In the genomic region with DNA sequence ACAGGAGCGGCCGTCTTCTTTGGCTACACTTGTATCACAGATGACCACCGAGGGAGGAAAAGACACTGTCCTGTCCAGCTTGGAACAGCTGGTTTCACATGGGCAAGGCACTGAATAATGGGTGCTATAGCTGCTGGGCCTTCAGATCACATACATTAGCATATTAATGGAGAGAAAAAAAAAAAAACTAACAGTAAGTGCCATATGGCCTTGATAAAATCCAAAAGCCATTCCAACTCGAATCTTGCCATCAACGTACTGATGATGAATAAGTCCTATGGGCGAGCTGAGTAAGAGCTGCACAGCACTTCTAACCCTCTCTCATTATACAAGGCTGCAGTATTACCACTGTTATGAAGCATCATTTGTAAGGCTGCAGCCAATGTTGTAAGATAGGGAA, we compare ENCODE assay signal across 25 mouse cellular contexts. TPM values are rescaled to one million over a fixed set of nuclear protein-coding genes. Genes with fewer than 3 reads are reported as not detected.
DNase-seq lines count a peak whose midpoint lies in the region; ATAC-seq and TF ChIP-seq lines count a peak whose summit lies in the region.
"Had no signal": no experiment of that assay in that cellular context is flagged by ENCODE, and none has a peak within 500 bp of the region (broad histone marks: within the 10 kb centered on the region; RNA-seq: fewer than 3 reads in every experiment).

No protein-coding gene starts in this region.

- H3K36me3 ChIP-seq in forebrain, embryonic 11.5 days (ENCODE audit: control insufficient read depth, insufficient read depth, low read length), result no peaks in the 10 kb centered on the region; the same call in 1 of the 2 replicates
- H3K36me3 ChIP-seq in forebrain, postnatal 0 days (ENCODE audit: insufficient read depth), result peaks cover 30% of the 10 kb centered on the region
- peaks cover 3% of the 10 kb centered on the region for H3K36me3 ChIP-seq in midbrain, embryonic 11.5 days (ENCODE audit: control insufficient read depth, insufficient read depth, low read length)
- H3K36me3 ChIP-seq in midbrain, embryonic 16.5 days (ENCODE audit: control insufficient read depth, insufficient read depth, low read length), result peaks cover 12% of the 10 kb centered on the region; the same call in 1 of the 2 replicates
- peaks cover 12% of the 10 kb centered on the region; the same call in 1 of the 2 replicates for H3K36me3 ChIP-seq in forebrain, embryonic 16.5 days (ENCODE audit: control insufficient read depth, insufficient read depth)
- H3K36me3 ChIP-seq in midbrain, embryonic 14.5 days (ENCODE audit: control insufficient read depth, insufficient read depth, low read length), result peaks cover 28% of the 10 kb centered on the region
- H3K36me3 ChIP-seq: liver, embryonic 15.5 days had no signal

- H3K27me3 ChIP-seq in forebrain, embryonic 11.5 days (ENCODE audit: control insufficient read depth, insufficient read depth, low read length), result no peaks in the 10 kb centered on the region
- no peaks in the 10 kb centered on the region for H3K27me3 ChIP-seq in forebrain, postnatal 0 days (ENCODE audit: insufficient read depth, low read length)
- no peaks in the 10 kb centered on the region for H3K27me3 ChIP-seq in midbrain, embryonic 11.5 days (ENCODE audit: control insufficient read depth, insufficient read depth, low read length)
- no peaks in the 10 kb centered on the region for H3K27me3 ChIP-seq in midbrain, embryonic 16.5 days (ENCODE audit: control insufficient read depth, insufficient read depth, low read depth, low read length)
- H3K27me3 ChIP-seq in forebrain, embryonic 16.5 days (replicated peaks; ENCODE audit: control insufficient read depth, insufficient read depth, low read length), result no peaks in the 10 kb centered on the region
- no peaks in the 10 kb centered on the region for H3K27me3 ChIP-seq in midbrain, embryonic 14.5 days (ENCODE audit: control insufficient read depth, insufficient read depth, low read length)
- H3K27me3 ChIP-seq: embryonic facial prominence, embryonic 15.5 days; heart, embryonic 13.5 days; limb, embryonic 15.5 days; liver, embryonic 15.5 days; lung, embryonic 15.5 days; megakaryocyte, embryonic 14.5 days had no signal

- no peak overlapping the region for H3K27ac ChIP-seq in forebrain, embryonic 11.5 days (ENCODE audit: low read depth, low read length)
- no peak overlapping the region for H3K27ac ChIP-seq in forebrain, postnatal 0 days (ENCODE audit: low read depth, low read length)
- H3K27ac ChIP-seq in midbrain, embryonic 11.5 days (ENCODE audit: low read depth, low read length), result no peak overlapping the region
- H3K27ac ChIP-seq in midbrain, embryonic 16.5 days (ENCODE audit: low read length), result no peak overlapping the region
- H3K27ac ChIP-seq in forebrain, embryonic 16.5 days (ENCODE audit: low read length), result no peak overlapping the region
- H3K27ac ChIP-seq in midbrain, embryonic 14.5 days (replicated peaks; ENCODE audit: low read depth, low read length), result no peak overlapping the region
- H3K27ac ChIP-seq: embryonic facial prominence, embryonic 15.5 days; heart, adult 2 months; heart, embryonic 13.5 days; left cerebral cortex, adult 2 months; limb, embryonic 15.5 days; liver, embryonic 15.5 days; lung, embryonic 15.5 days had no signal

- no peak overlapping the region for H3K4me2 ChIP-seq in forebrain, embryonic 11.5 days (ENCODE audit: low read depth, low read length, severe bottlenecking)
- no peak overlapping the region for H3K4me2 ChIP-seq in forebrain, postnatal 0 days (ENCODE audit: low read depth)
- H3K4me2 ChIP-seq in midbrain, embryonic 11.5 days, result no peak overlapping the region
- H3K4me2 ChIP-seq in midbrain, embryonic 16.5 days (ENCODE audit: low read length), result no peak overlapping the region
- H3K4me2 ChIP-seq in forebrain, embryonic 16.5 days (ENCODE audit: low read length), result no peak overlapping the region
- no peak overlapping the region for H3K4me2 ChIP-seq in midbrain, embryonic 14.5 days (ENCODE audit: low read length)
- H3K4me2 ChIP-seq: embryonic facial prominence, embryonic 15.5 days; heart, embryonic 13.5 days; limb, embryonic 15.5 days; liver, embryonic 15.5 days; lung, embryonic 15.5 days had no signal

- no peaks in the 10 kb centered on the region for H3K9me3 ChIP-seq in forebrain, embryonic 11.5 days (ENCODE audit: control insufficient read depth, low read length)
- no peaks in the 10 kb centered on the region for H3K9me3 ChIP-seq in forebrain, postnatal 0 days (ENCODE audit: low read length)
- no peaks in the 10 kb centered on the region for H3K9me3 ChIP-seq in midbrain, embryonic 11.5 days (ENCODE audit: control insufficient read depth, low read length)
- no peaks in the 10 kb centered on the region for H3K9me3 ChIP-seq in midbrain, embryonic 16.5 days (replicated peaks; ENCODE audit: control insufficient read depth, low read length, poor library complexity, severe bottlenecking)
- H3K9me3 ChIP-seq in forebrain, embryonic 16.5 days (ENCODE audit: control insufficient read depth, low read length), result no peaks in the 10 kb centered on the region
- H3K9me3 ChIP-seq in midbrain, embryonic 14.5 days (ENCODE audit: control insufficient read depth, low read length), result no peaks in the 10 kb centered on the region
- H3K9me3 ChIP-seq: embryonic facial prominence, embryonic 15.5 days; heart, embryonic 13.5 days; limb, embryonic 15.5 days; liver, embryonic 15.5 days; lung, embryonic 15.5 days; megakaryocyte, embryonic 14.5 days had no signal

- DNase-seq in forebrain, embryonic 11.5 days (ENCODE audit: low spot score), result no peak
- no peak for DNase-seq in forebrain, postnatal 0 days
- no peak for DNase-seq in midbrain, embryonic 11.5 days (ENCODE audit: low spot score, missing footprints)
- peak; percentile 18 for DNase-seq in midbrain, embryonic 14.5 days
- no peak for DNase-seq in gastrocnemius, adult 18-20 months (ENCODE audit: low spot score)
- DNase-seq in layer of hippocampus, adult 8-10 months (ENCODE audit: low spot score in 2 of 2), result no peak
- DNase-seq: adrenal gland, postnatal 25 days; cerebellum, adult 9-10 months; gastrocnemius, postnatal 14 days; heart, adult 2 months; heart, postnatal 14 days; kidney, adult 11 months; left cerebral cortex, postnatal 4 days; lung, postnatal 36 days; thymus, postnatal 14 days had no signal

- WGBS in forebrain, embryonic 11.5 days, result 83% methylated on average over 6 of the region's 6 CpGs
- 51% methylated on average over 6 of the region's 6 CpGs for WGBS in forebrain, postnatal 0 days
- WGBS in midbrain, embryonic 11.5 days, result 76% methylated on average over 6 of the region's 6 CpGs
- WGBS in midbrain, embryonic 16.5 days, result 39% methylated on average over 6 of the region's 6 CpGs
- 36% methylated on average over 6 of the region's 6 CpGs for WGBS in forebrain, embryonic 16.5 days
- 43% methylated on average over 6 of the region's 6 CpGs for WGBS in midbrain, embryonic 14.5 days

- H3K4me3 ChIP-seq in forebrain, embryonic 11.5 days (ENCODE audit: low read depth, low read length), result no peak overlapping the region
- no peak overlapping the region for H3K4me3 ChIP-seq in forebrain, postnatal 0 days (ENCODE audit: low read depth, low read length)
- H3K4me3 ChIP-seq in midbrain, embryonic 11.5 days (ENCODE audit: low read depth, low read length), result no peak overlapping the region
- no peak overlapping the region for H3K4me3 ChIP-seq in midbrain, embryonic 16.5 days (ENCODE audit: low read depth, low read length)
- H3K4me3 ChIP-seq in forebrain, embryonic 16.5 days (replicated peaks; ENCODE audit: low read length), result no peak overlapping the region
- no peak overlapping the region for H3K4me3 ChIP-seq in midbrain, embryonic 14.5 days (replicated peaks; ENCODE audit: low read depth, low read length)
- H3K4me3 ChIP-seq: embryonic facial prominence, embryonic 15.5 days; heart, adult 2 months; heart, embryonic 13.5 days; left cerebral cortex, adult 2 months; limb, embryonic 15.5 days; liver, embryonic 15.5 days; lung, embryonic 15.5 days; megakaryocyte, embryonic 14.5 days; myocyte had no signal

- H3K4me1 ChIP-seq in forebrain, embryonic 11.5 days (replicated peaks; ENCODE audit: control insufficient read depth, insufficient read depth, low read length), result no peaks in the 10 kb centered on the region
- no peaks in the 10 kb centered on the region for H3K4me1 ChIP-seq in forebrain, postnatal 0 days (ENCODE audit: insufficient read depth)
- no peaks in the 10 kb centered on the region for H3K4me1 ChIP-seq in midbrain, embryonic 11.5 days (ENCODE audit: control insufficient read depth, insufficient read depth, low read length)
- H3K4me1 ChIP-seq in midbrain, embryonic 16.5 days (ENCODE audit: control insufficient read depth, insufficient read depth, low read length), result no peaks in the 10 kb centered on the region; the same call in 1 of the 2 replicates
- peaks cover 2% of the 10 kb centered on the region for H3K4me1 ChIP-seq in forebrain, embryonic 16.5 days (replicated peaks; ENCODE audit: control insufficient read depth, insufficient read depth, low read length)
- no peaks in the 10 kb centered on the region for H3K4me1 ChIP-seq in midbrain, embryonic 14.5 days (ENCODE audit: control insufficient read depth, insufficient read depth, low read length)
- H3K4me1 ChIP-seq: embryonic facial prominence, embryonic 15.5 days; heart, embryonic 13.5 days; limb, embryonic 15.5 days; liver, embryonic 15.5 days; lung, embryonic 15.5 days; megakaryocyte, embryonic 14.5 days had no signal

- no peak overlapping the region for H3K9ac ChIP-seq in forebrain, embryonic 11.5 days (ENCODE audit: low read length)
- no peak overlapping the region for H3K9ac ChIP-seq in forebrain, postnatal 0 days
- H3K9ac ChIP-seq in midbrain, embryonic 11.5 days (ENCODE audit: low read length), result no peak overlapping the region
- no peak overlapping the region for H3K9ac ChIP-seq in midbrain, embryonic 16.5 days (ENCODE audit: low read depth, low read length)
- no peak overlapping the region for H3K9ac ChIP-seq in forebrain, embryonic 16.5 days (replicated peaks; ENCODE audit: low read depth, low read length)
- no peak overlapping the region for H3K9ac ChIP-seq in midbrain, embryonic 14.5 days (replicated peaks; ENCODE audit: low read length)
- H3K9ac ChIP-seq: embryonic facial prominence, embryonic 15.5 days; heart, embryonic 13.5 days; limb, embryonic 15.5 days; liver, embryonic 15.5 days; lung, embryonic 15.5 days had no signal

- 0 out of 2 replicates have a peak, but pooled peaks have one; percentile 44 for ATAC-seq in forebrain, embryonic 11.5 days (replicated peaks; ENCODE audit: low FRiP score)
- no peak for ATAC-seq in forebrain, postnatal 0 days
- peak; percentile 83 for ATAC-seq in midbrain, embryonic 11.5 days (ENCODE audit: low FRiP score)
- no peak for ATAC-seq in midbrain, embryonic 16.5 days
- ATAC-seq in forebrain, embryonic 16.5 days, result 0 out of 2 replicates have a peak, but pooled peaks have one; percentile 33
- ATAC-seq in midbrain, embryonic 14.5 days (ENCODE audit: low FRiP score, low TSS enrichment), result peak; percentile 58; the same call in 1 of the 2 replicates

- TF ChIP-seq CTCF in forebrain, postnatal 0 days (IDR thresholded peaks at IDR 0.05; ENCODE audit: low read depth), result no peak

RNA-seq across cellular contexts. Expression of a gene that starts 45.2 kb away (rescaled TPM):
- polyA plus RNA-seq in forebrain, embryonic 11.5 days (2014; fragmentation: Nextera tagmentation; extraction: Ambion mirVana), result 56.3 and 63.5 TPM in 2 replicates
- 55.9 and 58.8 TPM in 2 replicates for total RNA-seq in forebrain, postnatal 0 days (2014; rRNA removed)
- 42.5 and 44.1 TPM in 2 replicates for polyA plus RNA-seq in forebrain, postnatal 0 days (2015; fragmentation: Nextera tagmentation; extraction: Ambion mirVana)
- 64.3 and 68.1 TPM in 2 replicates for polyA plus RNA-seq in midbrain, embryonic 11.5 days (2014; fragmentation: Nextera tagmentation; extraction: Ambion mirVana)
- polyA plus RNA-seq in midbrain, embryonic 16.5 days (2015; fragmentation: Nextera tagmentation; extraction: Ambion mirVana), result 71.6 and 77.9 TPM in 2 replicates
- polyA plus RNA-seq in forebrain, embryonic 16.5 days (2015; fragmentation: Nextera tagmentation; extraction: Ambion mirVana), result 76.6 and 76.7 TPM in 2 replicates
- polyA plus RNA-seq in midbrain, embryonic 14.5 days (2014; fragmentation: Nextera tagmentation; extraction: Ambion mirVana), result 69.0 and 71.0 TPM in 2 replicates
- 10 to 100 TPM; 19.7 to 22.3 TPM for total RNA-seq in gastrocnemius, adult 18-20 months (2021)
- 10 to 100 TPM; 39.5 to 58.1 (median 53.1) TPM for total RNA-seq in layer of hippocampus, adult 8-10 months (2022)

Comparison
In these comparisons a context has a peak if more than half of its experiments do, and no peak if none do; other contexts are left out.
1. ATAC-seq: peak in forebrain, embryonic 11.5 days (single experiment), midbrain, embryonic 11.5 days (single experiment), forebrain, embryonic 16.5 days (single experiment) and midbrain, embryonic 14.5 days (single experiment); none in forebrain, postnatal 0 days (single experiment) and midbrain, embryonic 16.5 days (single experiment).